Mouse (Mus musculus): ENCODE results near the gene Pced1b. TPM values are rescaled to one million over a fixed set of nuclear protein-coding genes. Genes with fewer than 3 reads are reported as not detected.

The Pced1b gene
- total and polyA plus RNA-seq, 3 experiments, result 6.6 to 41.1 (median 8.8) TPM

DNA sequence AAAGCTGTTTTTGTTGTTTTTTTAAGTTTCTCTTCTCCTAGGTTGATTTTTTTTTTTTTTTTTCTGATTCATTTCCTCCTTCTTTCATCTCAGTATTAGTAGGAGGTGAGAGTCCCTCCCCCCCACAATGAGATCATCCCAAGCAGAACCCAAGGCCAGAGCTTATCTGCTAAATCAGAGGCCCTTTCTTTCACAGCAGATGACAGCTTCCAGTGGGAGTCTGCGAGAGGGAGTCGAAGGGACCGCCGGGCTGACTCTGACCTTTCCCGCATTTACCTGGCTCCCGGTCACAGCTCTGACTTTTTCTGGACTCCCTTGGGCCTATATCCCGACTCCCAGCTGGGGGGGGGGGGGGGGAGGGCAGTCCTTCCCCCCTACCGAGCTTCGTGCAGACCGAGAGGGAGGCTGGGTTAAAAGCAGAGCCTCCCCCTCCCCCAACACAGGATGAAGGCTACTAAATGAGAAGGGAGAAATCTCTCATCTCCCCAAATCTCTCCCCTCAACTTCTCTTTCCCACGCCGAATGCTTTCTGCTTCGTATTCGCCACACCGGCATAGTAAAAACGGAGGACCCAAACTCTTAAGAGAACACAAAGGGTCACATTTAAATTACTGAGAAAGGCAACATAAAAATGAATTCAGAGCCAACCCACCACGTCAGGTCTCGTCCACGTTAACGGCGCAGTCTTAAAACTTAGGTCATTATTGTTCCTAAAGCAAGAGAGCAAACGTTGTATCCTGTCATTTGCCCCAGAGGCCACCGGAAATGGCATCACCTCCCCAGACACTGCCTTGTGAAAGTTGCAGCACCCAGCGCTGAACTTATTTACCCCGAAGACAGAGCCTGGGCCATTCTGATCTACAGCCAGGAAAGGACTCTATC lies 126.5 kb downstream of the Pced1b start:
- Histone ChIP-seq H3K4me1 (ENCODE audit: insufficient read depth, low read depth, low read length) (peaks cover 76% of the 10 kb centered on the region), H3K36me3 (replicated peaks) (peaks cover 24% of the 10 kb centered on the region), H3K27me3 (ENCODE audit: insufficient read depth, low read length) (no peaks in the 10 kb centered on the region), H3K4me3 (ENCODE audit: low read depth, low read length) (peak overlapping the region; percentile 52; the same call in 1 of the 2 replicates), H3K9me3 (replicated peaks) (peaks cover 2% of the 10 kb centered on the region; the same call in 1 of the 2 replicates)
- DNase-seq (ENCODE audit: low spot score) (no peak), ATAC-seq (ENCODE audit: extremely low read depth, insufficient number of reproducible peaks, low FRiP score, poor library complexity, severe bottlenecking) (peak; percentile 61)
- no peak for TF ChIP-seq GATA1 (IDR thresholded peaks at IDR 0.05; ENCODE audit: borderline replicate concordance, low read length)

DNA sequence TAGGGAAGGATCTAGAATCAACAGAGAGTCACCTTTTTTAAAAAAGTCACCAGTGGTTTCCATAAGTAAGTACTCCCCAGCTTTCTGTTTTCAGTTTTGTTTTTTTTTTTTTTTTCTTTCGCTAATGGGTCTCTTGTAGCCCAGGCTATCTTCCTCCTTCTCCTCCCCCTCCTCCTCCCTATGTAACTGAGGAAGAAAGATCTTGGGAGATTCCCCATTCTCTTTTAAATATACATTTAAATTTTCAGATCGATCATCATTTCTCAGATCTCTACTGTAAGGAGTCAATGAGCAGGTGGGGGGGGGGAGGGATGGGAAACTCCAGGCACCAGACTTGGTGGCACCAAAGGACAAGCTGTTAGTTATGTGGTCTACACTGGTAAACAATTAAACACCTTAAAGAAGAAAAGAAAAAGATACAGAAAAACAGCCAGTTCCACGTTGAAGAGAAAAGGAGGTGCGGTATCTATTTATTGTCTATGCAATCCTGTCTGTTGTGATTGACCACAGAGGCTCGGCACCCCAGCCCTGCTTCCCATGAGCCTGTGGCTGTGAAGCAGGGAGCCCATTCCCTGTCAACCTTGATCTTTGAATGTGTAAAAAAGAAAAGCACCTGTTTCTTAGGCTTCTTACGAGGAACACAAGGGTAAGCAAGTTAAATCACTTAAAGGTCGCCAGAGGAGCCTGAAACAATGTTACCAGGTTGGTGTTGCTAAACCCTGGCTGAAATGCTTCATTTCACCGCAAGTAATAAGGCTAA lies 127.4 kb downstream of the Pced1b start:
- DNase-seq (ENCODE audit: low spot score), result no peak
- TF ChIP-seq GATA1 (IDR thresholded peaks at IDR 0.05; ENCODE audit: borderline replicate concordance, low read length) (no peak), POLR2AphosphoS5 (IDR thresholded peaks at IDR 0.05; ENCODE audit: insufficient replicate concordance, low read depth, low read length) (no peak), TAL1 (conservative IDR thresholded peaks at IDR 0.05; ENCODE audit: low read depth, low read length) (no peak)
- Histone ChIP-seq H3K4me3 (ENCODE audit: low read depth, low read length) (no peak overlapping the region; the same call in 1 of the 2 replicates), H3K36me3 (replicated peaks) (peaks cover 21% of the 10 kb centered on the region), H3K9me3 (replicated peaks) (peaks cover under 1% of the 10 kb centered on the region; the same call in 1 of the 2 replicates), H3K4me1 (ENCODE audit: insufficient read depth, low read depth, low read length) (peaks cover 75% of the 10 kb centered on the region), H3K27me3 (ENCODE audit: insufficient read depth, low read length) (no peaks in the 10 kb centered on the region)
- ATAC-seq (ENCODE audit: extremely low read depth, insufficient number of reproducible peaks, low FRiP score, poor library complexity, severe bottlenecking), result no peak

DNA sequence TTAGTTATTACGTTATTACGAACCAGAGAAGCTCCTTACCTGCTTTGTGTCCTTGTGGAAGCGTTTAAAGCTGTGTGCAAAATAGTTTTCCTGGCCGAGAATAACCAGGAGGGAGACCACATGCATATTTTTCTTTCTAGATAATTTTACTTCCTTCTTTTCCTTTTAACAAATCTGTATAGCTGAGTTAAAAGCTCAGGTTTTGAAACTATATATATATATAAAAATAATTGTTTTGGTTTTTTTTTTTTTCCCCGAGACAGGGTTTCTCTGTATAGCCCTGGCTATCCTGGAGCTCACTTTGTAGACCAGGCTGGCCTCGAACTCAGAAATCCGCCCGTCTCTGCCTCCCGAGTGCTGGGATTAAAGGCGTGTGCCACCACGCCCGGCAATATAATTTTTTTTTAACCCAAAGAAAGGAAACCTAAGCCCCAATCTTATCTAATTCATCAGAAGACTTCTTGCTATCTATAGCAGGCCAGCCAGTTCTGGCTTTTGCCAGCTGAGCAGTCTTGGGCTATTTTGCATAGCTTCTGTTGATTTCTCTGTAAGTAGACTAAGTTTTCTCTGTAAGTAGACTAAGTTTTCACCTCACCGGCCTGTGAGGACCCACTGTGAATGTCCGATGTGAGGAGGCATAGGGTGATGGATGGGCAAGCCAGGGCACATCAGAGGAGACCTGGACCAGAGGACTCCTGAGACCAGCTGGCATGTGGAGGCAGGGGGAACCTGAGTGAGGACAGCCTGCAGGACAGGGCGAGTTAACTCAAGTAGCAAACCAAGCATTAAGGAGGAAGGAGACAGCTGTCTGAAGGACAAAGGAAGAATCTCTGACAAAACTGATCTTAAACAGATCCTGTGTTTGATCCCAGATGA lies 128.2 kb downstream of the Pced1b start:
- no peak for TF ChIP-seq POLR2AphosphoS5 (IDR thresholded peaks at IDR 0.05; ENCODE audit: insufficient replicate concordance, low read depth, low read length)
- peak; percentile 73 for TF ChIP-seq TAL1 (conservative IDR thresholded peaks at IDR 0.05; ENCODE audit: low read depth, low read length)
- no peak for TF ChIP-seq GATA2 (IDR thresholded peaks at IDR 0.05; ENCODE audit: borderline replicate concordance, low read depth, low read length)
- DNase-seq (ENCODE audit: low spot score), result no peak
- peaks cover 19% of the 10 kb centered on the region for H3K36me3 ChIP-seq (replicated peaks)
- H3K4me1 ChIP-seq (ENCODE audit: insufficient read depth, low read depth, low read length), result peaks cover 81% of the 10 kb centered on the region
- no peaks in the 10 kb centered on the region for H3K9me3 ChIP-seq (replicated peaks)
- peak; percentile 50 for ATAC-seq (ENCODE audit: extremely low read depth, insufficient number of reproducible peaks, low FRiP score, poor library complexity, severe bottlenecking)
- H3K27me3 ChIP-seq (ENCODE audit: insufficient read depth, low read length), result no peaks in the 10 kb centered on the region
- H3K4me3 ChIP-seq (ENCODE audit: low read depth, low read length), result peak overlapping the region; percentile 47; the same call in 1 of the 2 replicates

DNA sequence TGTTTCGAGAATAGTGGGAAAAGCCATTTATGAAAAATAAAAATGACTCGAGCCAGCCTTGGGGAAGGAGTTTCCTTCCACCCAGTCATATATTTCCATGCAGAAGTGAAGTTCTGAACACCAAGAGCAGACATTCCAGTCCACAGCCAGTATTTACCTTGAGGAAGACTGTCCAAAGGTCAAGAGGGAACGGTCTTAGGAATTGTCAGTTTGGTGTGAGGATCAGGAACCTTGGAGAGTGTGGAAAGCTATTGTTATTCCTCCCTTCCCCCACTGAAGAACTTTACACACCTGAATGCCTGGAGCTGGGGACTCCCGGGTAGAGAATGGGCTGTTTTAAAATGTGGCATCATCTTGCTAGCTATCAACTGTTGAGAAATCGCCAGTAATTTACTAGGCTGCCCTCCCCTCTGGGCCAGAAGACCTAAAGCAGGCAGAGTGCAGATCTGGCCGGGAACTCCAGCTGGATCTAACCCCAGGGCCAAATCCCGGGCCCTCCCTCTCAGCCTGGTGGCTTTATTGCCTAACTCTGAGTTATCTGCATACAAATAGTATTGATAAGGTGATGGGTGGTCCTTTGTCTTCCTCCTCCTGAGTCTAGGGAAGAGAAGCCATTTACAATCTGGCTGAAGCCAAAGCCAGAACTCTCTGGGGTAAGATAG lies 129.3 kb downstream of the Pced1b start:
- H3K27me3 ChIP-seq (ENCODE audit: insufficient read depth, low read length), result no peaks in the 10 kb centered on the region
- H3K36me3 ChIP-seq (replicated peaks), result peaks cover 16% of the 10 kb centered on the region
- DNase-seq (ENCODE audit: low spot score), result no peak
- peaks cover 87% of the 10 kb centered on the region for H3K4me1 ChIP-seq (ENCODE audit: insufficient read depth, low read depth, low read length)
- peak overlapping the region; percentile 67; the same call in 1 of the 2 replicates for H3K4me3 ChIP-seq (ENCODE audit: low read depth, low read length)
- H3K9me3 ChIP-seq (replicated peaks), result no peaks in the 10 kb centered on the region
- TF ChIP-seq POLR2AphosphoS5 (IDR thresholded peaks at IDR 0.05; ENCODE audit: insufficient replicate concordance, low read depth, low read length) (no peak), GATA2 (IDR thresholded peaks at IDR 0.05; ENCODE audit: borderline replicate concordance, low read depth, low read length) (no peak), CTCF (IDR thresholded peaks at IDR 0.05; ENCODE audit: low read depth, low read length) (no peak), GATA1 (IDR thresholded peaks at IDR 0.05; ENCODE audit: borderline replicate concordance, low read length) (no peak), TAL1 (conservative IDR thresholded peaks at IDR 0.05; ENCODE audit: low read depth, low read length) (no peak)
- ATAC-seq (ENCODE audit: extremely low read depth, insufficient number of reproducible peaks, low FRiP score, poor library complexity, severe bottlenecking), result no peak

DNA sequence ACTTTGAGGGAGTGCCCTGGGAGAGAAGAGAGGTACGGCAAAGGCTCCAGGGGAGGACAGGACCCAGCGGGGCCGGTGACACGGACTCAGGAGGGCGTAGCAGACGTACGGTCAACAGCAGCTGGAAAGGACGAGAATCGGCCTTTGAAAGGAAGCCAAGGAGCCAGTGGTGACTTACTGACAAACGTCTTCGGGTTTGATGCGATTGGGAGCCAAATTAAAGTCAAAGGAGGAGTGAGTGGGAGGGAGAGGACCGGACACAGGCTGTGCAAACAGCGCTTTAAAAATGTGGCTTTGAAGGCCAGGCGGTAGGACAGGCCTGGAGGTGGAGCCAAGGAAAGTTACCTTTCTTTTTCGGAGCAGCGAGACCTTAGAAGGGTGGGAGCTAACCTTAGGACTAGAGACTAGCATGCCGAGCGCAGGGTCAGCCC lies 129.9 kb downstream of the Pced1b start:
- Histone ChIP-seq H3K4me1 (ENCODE audit: insufficient read depth, low read depth, low read length) (peaks cover 86% of the 10 kb centered on the region), H3K36me3 (replicated peaks) (peaks cover 18% of the 10 kb centered on the region), H3K27me3 (ENCODE audit: insufficient read depth, low read length) (no peaks in the 10 kb centered on the region), H3K9me3 (replicated peaks) (no peaks in the 10 kb centered on the region), H3K4me3 (ENCODE audit: low read depth, low read length) (peak overlapping the region; percentile 67; the same call in 1 of the 2 replicates)
- DNase-seq (ENCODE audit: low spot score) (no peak), ATAC-seq (ENCODE audit: extremely low read depth, insufficient number of reproducible peaks, low FRiP score, poor library complexity, severe bottlenecking) (no peak)
- TF ChIP-seq CTCF (IDR thresholded peaks at IDR 0.05; ENCODE audit: low read depth, low read length), result no peak
- TF ChIP-seq GATA2 (IDR thresholded peaks at IDR 0.05; ENCODE audit: borderline replicate concordance, low read depth, low read length), result no peak
- TF ChIP-seq POLR2AphosphoS5 (IDR thresholded peaks at IDR 0.05; ENCODE audit: insufficient replicate concordance, low read depth, low read length), result no peak
- TF ChIP-seq GATA1 (IDR thresholded peaks at IDR 0.05; ENCODE audit: borderline replicate concordance, low read length), result no peak
- TF ChIP-seq TAL1 (conservative IDR thresholded peaks at IDR 0.05; ENCODE audit: low read depth, low read length), result no peak

Measured in G1E (cell line).